Mouse (Mus musculus): ENCODE measurements around the gene Tmod2.
A peak's percentile ranks its signal among the peaks of the same experiment; 100 is the strongest.

GRCm38 (mm10) chr9:75521788-75522187 is 89.3 kb downstream of the Tmod2 start:
- TF ChIP-seq CTCF (conservative IDR thresholded peaks at IDR 0.05 in 1 of 2, IDR thresholded peaks at IDR 0.05 in 1 of 2; ENCODE audit: low read depth in 2 of 2, low read length in 2 of 2) (peak; percentile 38 to 83; a peak in 3 of 4 replicates), POLR2AphosphoS2 (IDR thresholded peaks at IDR 0.05; ENCODE audit: low read depth, low read length) (no peak), HCFC1 (IDR thresholded peaks at IDR 0.05; ENCODE audit: low read depth, low read length) (no peak)
